Mouse (Mus musculus) kidney, adult 11 months (tissue): ENCODE measurements at regions not wholly inside any gene's neighbourhood (a gene's known extent, or its start where the extent isn't known, plus 50 kb on each side); places are given as distances from the start of the nearest gene placed in this dataset.
A peak's percentile ranks its signal among the peaks of the same experiment; 100 is the strongest.

Source experiments
- DNase-seq: peaks from one replicate; pipeline ENCODE4 v3.0.0; 2022

GRCm38 (mm10) chr3:52800673-52801072, 216.4 kb downstream of the Cog6 start:
- DNase-seq: no peak

DNA sequence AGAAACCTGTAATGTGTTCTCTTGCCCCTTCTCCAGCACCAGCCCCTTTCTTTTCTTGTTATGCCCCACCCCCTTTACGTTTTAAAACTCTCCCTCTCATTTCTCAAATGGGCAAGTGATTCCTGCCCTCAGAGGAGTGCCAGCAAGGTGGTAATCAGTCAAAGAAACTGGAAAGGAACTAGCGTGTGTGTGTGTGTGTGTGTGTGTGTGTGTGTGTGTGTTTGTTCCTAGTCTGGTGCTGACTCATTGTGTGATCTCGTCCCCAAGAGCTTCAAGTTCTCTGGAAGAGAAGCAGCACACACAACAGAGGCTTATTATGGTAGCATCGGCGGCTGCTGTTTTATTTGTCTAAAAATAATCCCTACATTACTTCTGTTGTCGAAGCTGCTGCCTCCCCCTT, 219.2 kb downstream of the Cog6 start:
- no peak for DNase-seq

- DNase-seq: no peak
Observed at GRCm38 (mm10) chr3:52797164-52797563, 219.9 kb downstream of the Cog6 start.

DNA sequence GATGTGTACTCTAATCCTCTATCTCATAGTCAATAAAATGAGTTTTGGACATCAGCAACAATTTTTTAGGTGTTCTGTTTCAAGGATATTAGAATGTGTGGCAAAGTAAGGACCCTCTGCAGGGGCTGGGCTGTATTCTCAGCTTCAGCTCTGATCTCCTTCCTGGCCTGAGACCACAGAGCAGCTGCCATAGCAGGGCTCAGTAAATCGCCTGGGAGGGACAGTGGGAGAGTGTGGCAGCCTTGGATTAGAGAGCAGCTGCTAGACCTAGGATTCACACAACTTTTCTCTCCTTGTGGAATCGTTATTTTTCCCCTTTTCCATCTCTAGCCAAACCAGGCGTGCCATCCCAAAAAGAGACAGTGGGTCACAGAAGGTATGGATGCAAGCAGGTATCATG, 222.8 kb downstream of the Cog6 start:
- no peak for DNase-seq

DNA sequence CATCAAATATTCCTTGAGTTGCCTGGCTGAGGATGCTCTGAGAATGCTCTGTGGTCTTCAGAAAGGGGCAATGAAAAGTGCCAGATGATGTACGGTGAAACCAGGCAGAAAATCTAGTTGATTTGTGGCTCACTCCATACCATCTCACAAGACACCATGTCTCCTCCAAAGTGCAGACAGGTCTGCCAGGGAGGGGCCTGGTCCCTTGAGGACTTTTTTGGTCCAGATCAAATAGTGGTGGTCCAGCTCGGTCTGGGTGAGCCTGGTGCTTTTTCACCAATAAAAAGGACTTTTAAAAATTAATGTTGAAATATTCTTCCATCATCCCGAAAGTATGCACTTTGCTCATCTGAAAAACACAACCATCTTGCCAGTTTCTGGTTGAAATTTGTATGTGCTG, 224.2 kb downstream of the Cog6 start:
- no peak for DNase-seq

- DNase-seq: no peak
Observed at GRCm38 (mm10) chr3:52792121-52792520, 224.9 kb downstream of the Cog6 start.

- DNase-seq: no peak
Observed at GRCm38 (mm10) chr3:52790942-52791341, 226.1 kb downstream of the Cog6 start.

DNA sequence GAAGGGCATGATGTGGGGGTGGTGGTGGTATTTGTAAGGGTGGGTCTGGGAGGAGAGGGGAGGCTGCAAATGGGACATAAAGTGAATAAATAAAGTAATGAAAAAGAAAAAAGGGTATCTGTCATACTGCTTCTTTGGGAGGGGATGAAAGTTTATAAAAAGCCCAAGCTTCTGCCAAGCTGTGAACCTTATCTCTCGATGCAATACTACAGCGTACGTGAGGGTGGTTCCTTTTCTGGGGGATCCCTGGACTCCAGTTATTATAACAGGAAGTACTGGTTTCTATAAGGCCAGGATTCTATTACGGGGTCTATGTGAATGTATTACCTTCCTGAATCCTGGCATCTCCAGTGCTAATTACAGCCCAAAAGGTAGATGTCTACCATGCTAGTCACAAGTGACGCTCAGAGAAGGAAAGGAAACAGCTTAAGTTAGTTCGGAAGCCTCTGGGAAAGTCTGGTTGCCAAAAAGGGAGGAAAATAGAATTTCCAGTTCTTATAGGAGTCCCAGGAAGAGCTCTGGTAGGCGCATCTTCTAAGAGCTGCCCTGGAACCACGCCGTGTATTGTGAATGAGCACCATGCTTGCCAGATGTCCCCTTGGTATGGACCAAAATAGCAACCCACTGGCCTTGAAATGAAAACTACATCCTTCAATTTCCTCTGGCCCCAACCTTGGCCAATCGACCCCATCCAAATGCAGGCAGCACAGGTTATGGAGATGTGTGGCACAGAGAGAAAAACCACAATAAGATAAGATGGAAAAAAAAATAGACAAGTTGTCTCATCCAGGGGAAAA, 228.9 kb downstream of the Cog6 start:
- no peak for DNase-seq

GRCm38 (mm10) chr3:52785595-52785994, 231.4 kb downstream of the Cog6 start:
- no peak for DNase-seq

- DNase-seq: no peak
Observed at GRCm38 (mm10) chr3:52784476-52784875, 232.6 kb downstream of the Cog6 start.

DNA sequence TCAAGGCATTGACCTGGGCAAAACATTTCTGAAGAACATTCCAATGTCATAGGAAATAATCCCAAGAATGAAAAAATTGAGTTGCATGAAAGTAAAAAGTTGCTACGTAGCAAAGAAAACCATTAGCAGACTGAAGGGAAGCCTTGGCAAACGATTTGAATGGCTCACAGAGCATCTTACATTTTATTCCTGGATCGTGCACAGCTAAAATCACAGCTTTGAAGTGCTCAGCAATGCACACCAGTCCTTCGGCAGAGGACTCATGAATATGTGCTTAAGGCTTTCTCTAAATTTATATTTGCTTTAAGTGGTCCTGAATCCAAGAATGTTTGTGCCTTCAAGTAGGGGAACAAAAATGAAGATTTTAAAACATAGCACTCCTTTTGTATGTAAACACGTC, 234.5 kb downstream of the Cog6 start:
- DNase-seq: no peak

DNA sequence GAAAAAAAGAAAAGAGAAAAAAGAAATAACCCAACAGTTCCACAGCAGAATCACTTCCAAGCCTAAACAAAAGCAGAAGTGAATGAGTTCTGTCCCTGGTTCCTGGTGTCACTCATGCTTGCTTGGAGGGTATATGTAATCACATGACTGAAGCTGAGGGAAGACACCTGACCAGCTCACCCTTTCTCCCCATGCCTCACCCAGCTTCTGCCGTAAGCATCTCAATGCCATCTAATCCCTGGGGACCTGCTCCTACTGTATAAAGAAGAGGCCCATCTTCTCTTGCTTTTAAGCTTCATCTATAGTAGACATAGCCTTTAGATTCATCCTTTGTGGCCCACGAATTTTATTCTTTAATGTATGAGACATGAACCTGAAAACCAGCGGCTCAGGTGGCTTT, 235.5 kb downstream of the Cog6 start:
- no peak for DNase-seq

DNA sequence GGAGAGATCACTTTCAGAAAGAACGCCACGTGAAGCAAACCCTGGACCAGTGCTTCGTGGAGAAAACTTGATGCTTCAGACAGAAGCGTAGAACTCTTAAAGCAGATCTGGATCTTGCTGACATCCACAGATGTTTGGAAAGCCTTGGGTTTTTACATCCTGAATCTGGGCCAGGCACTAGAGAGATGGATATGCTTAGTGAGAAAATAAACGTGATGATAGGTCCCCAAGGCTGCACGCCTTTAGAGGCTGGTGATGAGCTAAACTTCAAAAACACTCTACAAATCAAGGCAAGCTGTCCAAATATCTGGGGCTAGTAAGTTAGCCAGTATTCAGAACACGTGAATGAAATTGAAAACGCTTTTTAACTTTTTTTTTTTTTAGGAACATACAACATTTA, 236.7 kb downstream of the Cog6 start:
- no peak for DNase-seq

GRCm38 (mm10) chr3:52775875-52776274, 241.2 kb downstream of the Cog6 start:
- no peak for DNase-seq

GRCm38 (mm10) chr3:52775156-52775555, 241.9 kb downstream of the Cog6 start:
- no peak for DNase-seq

DNA sequence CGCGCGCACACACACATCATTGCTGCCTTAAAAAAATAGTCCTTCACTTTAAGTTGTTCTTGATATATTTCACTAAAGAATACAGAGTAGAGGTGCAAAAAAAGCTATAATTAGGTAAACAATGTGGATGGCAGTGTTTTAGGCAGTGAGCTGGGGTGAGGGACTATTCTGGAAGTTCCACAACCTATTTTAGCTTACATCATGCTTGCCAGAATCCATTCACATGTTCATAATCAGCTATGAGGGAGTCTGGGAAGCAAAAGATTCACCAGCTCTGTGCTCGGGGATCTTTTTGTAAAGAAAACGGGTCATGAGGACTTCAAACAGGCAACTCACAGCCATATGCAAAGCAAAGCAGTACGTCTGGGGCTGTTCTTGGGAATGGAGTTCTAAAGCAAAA, 242.3 kb downstream of the Cog6 start:
- DNase-seq: no peak

- peak; percentile 48 for DNase-seq
Observed at GRCm38 (mm10) chr3:52767276-52767675, 249.8 kb downstream of the Cog6 start.

- DNase-seq: no peak
Observed at GRCm38 (mm10) chr3:52766841-52767240, 250.2 kb downstream of the Cog6 start.

DNA sequence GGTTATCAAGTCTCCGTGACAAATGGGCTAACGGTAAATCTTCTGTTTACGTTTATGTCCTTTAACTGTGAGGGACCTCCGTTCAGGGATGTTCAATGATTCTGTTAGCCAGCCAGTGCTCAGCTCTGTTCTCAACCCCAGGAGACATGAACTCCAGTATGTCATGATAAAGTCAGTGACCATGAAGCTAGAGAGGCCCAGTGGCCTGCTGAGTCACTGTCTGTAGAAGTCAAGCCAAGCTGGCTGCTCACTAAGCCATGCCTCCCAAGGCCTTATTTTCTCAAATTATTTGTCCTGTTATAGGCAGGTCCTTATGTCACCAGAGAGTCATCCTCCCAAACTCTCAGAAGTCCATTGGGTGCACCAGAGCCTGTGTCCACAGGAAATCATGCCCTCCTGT, 252.9 kb downstream of the Cog6 start:
- DNase-seq: no peak

- no peak for DNase-seq
Observed at GRCm38 (mm10) chr3:52763660-52764059, 253.4 kb downstream of the Cog6 start.

DNA sequence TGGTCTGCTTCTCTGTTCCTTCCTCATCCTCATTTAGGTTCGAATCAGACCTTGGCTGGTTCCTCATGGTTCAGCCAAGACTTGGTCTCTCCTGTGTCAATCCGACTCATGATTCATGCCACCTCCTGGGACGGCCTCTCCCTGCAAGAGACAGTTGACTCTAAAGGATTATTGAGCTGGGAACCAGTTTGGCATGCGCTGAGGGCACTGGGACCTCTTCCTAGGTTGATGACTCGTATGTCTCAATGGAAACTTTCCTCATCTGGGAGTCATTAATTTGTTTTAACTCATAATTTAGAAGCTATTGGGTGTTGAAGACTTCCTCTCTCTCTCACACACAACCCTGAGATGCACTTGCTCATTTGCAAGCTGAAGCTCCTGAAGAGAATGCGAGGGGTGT, 254.5 kb downstream of the Cog6 start:
- DNase-seq: no peak

- no peak for DNase-seq
Observed at GRCm38 (mm10) chr3:52759846-52760245, 257.2 kb downstream of the Cog6 start.

DNA sequence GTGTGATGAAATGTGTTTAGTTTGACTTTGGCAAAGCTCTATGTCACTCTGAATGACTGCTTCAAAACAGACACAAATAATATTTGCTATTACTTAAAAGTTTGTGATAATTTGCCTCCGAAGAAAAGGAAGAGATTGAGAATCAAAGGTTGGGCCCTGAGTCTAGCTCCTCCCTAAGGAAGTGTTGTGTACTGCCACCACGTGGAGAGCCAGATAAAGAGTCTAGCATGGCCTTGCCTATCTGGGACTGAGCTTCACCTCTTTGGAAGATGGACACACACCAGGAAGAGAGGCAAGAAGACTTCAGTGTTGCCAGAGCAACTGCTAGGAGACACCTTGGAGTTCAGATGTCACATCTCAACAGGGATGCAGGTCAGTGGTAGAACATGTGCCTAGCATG, 258.5 kb downstream of the Cog6 start:
- DNase-seq: peak; percentile 36

DNA sequence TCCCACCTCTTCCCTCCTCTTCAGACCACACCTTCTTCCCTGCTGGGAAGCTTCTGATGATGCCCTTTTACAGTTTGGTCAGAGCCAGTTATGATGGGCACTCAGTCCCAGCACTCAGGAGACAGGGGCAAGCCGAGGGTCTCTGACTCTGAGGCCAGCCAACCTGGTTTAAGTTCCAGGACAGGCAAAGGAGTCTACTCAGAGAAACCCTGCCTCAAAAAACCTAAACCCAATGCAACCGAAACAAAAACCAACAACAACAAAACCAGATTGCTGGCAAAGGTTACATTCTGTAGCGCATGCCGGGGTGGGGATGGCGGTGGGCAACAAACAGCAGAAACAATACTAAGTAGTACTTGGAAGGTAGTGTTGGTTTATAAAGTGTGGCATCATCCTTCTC, 260.2 kb downstream of the Cog6 start:
- no peak for DNase-seq

DNA sequence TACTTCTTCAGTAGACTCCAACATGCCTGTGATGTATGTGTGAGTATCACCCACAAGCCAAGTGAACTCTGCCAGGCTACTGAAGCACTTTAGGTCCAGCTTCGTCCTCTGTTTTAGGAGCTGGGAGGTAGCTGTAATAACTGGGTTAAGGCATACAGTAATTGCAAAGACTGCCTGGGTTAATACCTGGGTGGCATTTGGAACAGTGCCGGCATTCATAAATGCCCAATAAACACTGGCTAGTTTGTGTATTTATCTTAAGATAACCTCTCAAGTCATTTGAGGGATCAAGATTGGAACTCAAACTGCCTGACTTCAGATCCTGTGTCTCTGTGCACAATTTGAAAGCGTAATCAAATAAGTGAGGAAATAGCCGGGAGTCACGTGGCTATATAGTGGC, 261.0 kb downstream of the Cog6 start:
- DNase-seq: no peak
